Mouse (Mus musculus): ENCODE results near the gene Rplp2.

Gene Rplp2

DNA sequence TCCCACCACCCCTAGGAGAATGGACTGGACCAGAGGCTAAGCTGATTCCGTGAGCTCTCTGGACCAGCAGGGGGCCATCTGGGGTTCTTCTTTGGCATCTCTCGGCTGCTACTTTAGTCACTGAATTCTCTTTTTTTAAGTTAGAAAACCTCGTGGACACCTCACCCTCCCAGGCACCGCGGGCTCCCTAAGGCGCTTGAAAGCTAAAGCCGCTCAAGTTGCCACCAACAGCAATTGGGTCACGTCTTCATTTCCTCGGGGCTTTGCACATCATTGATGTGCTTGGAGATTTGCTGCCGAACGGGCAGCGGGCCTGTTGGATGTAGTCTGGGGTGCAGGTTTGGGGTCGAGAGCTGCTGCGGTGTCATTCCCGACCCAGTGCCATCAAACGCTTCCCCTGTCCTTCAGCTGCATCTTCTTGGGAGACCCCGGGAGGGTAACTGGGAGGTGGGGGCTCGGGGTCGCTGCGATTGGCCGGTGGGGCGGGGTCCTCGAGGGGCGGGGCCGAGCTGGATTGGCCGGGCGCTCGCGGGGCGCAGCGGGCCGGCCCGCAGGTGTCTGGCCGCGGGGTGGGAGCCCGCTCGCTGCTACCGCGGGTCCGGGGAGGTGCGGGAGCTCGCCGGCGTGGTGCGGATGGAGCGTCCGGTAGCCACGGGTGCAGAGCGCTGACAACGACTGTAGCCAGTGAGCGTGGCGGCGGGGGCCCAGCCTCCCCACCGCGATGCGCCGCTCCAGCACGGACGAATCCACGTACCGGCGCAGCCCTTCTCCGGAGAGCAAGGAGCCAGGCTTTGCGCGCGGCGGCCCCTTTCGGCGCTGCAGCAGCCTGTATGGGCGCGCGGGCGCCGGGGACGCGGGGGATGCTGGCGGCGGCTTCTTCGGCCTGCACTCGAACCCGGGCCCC, 34.6 kb downstream of the Rplp2 start:
- no peak for DNase-seq (ENCODE audit: low spot score in 2 of 2)

DNA sequence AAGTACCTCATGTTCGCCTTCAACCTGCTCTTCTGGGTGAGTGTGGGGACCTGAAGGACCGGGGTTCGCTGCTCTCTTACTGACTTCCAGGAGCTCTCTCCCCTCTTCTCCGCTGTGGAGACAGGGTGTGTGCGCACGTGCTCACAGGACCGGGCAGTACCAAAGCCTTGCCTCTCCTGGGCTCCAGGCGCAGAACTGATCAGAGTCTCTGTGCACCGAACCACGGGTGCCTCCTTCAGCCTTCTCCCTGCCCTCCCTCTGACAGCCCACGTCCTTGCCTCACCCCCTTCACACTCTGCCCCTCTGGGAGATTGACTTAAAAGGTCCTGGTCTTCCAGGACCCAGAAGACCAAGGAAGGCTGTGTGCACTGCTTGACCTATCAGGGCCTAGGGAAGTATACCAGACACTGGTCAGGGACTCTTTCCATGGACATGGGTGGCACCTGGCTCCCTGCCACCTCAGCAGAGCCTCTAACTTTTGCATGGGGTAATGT, 35.4 kb downstream of the Rplp2 start:
- DNase-seq (ENCODE audit: low spot score in 2 of 2) = no peak

DNA sequence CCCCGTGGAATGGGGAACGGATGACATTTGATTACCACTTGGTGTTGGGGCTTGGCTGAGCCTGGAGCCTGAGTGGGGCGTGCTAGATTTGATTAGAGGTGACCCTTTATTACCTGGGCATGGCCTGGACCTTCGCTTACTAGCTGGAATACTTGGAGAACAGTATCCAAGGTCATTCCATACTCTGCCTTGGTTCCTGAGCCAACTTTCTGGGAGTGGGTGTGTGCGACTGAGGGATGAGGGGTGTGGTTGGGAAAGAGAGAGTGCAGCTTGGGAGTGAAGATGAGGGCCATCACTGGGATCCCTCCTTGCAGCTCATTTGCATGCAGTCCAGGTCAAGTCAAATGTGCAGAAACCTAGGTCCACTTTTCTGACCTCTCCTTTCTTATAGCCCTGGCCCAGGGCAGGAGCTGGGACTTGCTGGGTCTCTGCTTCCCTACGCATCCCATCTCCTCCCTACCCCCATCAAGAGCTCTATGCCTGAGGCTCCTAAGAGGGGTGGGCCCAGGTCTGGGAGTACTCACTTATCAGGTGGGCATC, 36.0 kb downstream of the Rplp2 start:
- DNase-seq (ENCODE audit: low spot score in 2 of 2) = no peak

DNA sequence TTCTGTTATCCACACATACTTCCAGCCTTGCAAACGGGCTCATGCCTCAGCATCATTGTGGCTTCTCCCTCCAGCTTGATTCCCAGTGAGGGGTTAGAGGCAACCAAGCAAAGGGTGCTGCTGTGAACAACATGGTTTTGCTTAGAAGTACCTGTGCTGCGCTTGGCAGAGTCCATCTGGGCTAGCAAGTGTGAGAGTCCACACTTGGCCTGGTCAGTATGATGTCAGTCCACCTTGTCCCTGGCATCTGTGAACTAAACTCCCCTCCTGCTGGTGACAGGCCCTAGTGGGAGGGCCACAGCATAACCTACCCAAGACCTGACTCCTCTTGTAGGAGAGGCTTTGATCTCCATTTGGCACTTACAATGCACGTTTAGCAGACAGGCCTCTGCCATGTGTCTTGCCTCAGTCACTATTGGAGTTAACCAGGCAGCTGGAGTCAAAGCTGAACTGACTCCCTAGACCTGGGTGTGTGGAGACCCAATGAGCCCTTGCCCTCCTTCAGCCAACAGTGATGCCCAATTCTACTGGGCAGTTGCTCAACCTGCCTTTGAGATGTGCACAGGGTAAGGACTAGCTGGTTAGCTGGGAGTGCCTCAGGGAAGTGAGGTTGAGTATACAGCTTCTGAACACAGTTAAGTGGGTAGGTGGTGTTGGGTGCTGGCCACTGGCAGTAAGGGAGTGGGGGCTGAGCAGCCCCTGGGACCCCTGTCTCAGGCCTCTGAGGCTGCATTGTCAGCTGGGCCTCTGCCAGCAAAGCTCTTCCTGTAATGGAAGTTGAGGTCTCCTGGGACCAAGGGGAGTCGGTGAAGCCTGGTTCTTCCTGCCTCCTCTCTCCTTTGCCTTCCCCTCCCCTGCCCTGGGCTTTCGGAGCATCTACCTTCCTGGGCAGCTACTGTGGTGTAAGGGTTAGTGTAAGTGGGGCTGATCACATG, 37.3 kb downstream of the Rplp2 start:
- no peak for DNase-seq (ENCODE audit: low spot score in 2 of 2)

DNA sequence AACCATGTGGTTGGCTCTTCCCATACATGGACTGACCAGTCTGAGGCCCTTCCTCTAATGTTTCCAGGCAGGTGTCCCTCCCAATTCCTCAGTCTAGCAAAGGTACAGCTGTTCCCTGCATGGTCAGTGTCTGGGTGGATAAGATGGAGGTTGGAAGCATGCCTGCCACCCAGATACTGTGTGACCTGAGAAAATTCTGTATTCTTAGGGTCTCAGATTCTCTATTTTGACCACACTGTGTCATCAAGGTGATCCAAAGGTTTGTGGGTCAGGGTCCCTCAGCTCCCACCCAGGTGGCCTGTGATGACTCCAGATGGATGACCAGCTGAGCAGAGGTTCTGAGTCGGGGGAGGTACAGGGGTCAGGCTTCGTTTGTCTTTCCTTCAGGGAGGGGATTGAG, 38.0 kb downstream of the Rplp2 start:
- DNase-seq (ENCODE audit: low spot score in 2 of 2) = no peak

DNA sequence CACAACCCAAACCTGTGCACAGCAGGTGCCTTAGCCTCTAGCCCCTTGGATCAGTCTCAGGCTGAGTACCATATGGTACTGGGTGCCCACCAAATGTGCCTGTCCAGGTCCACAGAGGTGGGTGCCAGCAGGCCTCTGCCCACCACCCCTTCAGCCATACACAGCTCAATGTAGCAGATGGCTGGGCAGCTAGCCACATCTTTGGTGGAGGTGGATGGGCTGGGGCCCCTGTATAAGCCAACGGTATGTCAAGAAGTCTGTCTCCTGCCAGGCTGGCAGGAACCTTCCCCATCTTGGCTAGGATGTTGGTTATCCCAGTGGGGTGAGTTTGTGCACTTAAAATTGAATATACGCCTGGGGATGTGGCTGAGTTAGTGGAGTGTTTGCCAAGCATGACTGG, 38.4 kb downstream of the Rplp2 start:
- DNase-seq (ENCODE audit: low spot score in 2 of 2) = no peak

DNA sequence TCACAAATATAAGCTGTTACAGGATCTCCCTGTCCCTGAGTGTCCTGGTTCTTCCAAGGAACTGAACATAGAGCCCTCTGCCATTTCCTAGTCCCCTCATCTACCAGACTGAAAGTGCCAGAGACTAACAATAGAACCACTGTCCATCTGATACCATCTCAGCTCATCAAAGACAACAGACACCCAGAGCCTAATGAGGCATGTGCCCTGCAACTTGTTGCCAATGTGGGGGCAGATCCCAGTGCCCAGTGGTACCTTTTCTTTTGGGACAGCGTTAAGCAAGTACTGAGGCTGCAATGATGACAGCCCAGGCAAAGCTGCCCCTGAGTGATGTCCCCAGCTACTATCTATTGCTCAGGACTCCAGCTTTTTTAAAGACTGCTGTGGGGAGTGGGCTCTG, 39.1 kb downstream of the Rplp2 start:
- no peak for DNase-seq (ENCODE audit: low spot score in 2 of 2)

DNA sequence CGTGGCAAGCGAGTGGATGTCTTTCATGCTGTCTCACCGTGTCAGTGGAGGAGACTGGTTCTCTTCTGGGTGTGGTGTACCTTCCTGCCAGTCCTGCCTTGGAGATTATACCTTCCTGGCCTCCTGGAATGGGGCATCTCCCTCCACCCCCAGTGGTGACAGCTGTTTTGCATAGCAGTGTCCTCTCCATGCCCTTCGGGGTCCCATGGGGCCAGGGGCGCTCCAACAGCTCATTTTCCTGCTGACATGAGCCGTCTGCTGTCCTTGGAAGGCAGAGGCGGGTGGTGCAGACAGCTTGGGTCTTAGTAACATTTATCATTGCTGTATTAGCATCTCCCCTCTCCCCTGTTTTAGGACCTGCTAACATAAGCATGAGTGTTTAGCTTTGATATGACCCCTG, 40.0 kb downstream of the Rplp2 start:
- no peak for DNase-seq (ENCODE audit: low spot score in 2 of 2)

DNA sequence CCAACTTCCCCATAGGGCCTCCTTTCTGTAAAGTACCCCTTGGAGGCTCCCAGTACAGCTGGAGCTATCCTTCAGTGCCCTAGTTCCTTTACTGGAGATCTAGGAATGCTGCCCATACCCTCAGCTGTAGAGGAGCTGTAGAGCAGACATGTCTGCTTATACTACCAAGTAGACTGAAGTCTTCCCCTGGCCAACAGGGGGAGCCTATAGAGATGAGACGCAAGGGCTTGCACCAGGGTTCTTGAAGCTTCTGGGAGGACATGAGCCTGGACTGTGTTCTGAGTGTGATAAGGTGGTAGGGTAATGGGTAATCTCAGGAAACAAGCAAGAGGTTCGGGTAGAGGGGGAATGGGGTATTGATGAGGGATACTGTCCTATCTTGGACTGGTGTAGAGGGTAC, 44.0 kb downstream of the Rplp2 start:
- no peak for DNase-seq (ENCODE audit: low spot score in 2 of 2)

DNA sequence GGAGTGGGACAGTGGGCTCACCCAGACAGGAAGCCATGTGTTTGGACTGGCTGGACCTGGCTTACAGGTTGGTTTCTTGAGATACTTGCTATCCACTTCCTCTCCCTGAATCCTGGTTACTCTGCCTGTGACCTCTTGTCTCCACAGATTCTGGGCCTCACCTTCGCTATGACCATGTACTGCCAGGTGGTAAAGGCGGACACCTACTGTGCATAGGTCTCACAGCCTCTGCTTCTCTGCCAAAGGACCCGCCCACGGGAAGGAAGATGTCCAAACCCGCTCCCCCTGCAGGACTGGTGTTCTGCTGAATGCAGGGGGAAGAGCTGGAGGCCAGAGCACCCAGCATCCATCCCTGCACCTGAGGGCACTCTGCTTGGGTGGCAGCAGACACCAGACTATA, 45.6 kb downstream of the Rplp2 start:
- DNase-seq (ENCODE audit: low spot score in 2 of 2) = no peak

DNA sequence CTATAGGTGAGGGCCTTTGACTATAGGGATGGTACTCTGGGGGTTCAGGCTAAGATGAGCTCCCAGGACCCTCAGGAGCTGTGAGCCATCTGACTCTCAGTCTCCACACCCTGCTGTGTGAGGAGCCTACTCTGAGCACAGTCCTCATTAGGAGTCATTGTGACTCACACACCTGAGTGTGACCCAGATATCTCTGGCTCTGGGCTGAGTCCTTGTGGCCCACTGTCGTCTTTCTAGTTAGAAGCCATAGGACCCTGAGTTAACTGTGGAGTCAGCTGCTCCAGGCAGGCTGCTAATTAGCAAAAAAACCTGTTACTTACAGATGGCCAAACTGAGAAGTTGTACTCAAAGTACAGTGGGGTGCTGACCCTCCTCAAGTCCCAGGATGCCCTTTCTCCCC, 46.6 kb downstream of the Rplp2 start:
- DNase-seq (ENCODE audit: low spot score in 2 of 2) = no peak

DNA sequence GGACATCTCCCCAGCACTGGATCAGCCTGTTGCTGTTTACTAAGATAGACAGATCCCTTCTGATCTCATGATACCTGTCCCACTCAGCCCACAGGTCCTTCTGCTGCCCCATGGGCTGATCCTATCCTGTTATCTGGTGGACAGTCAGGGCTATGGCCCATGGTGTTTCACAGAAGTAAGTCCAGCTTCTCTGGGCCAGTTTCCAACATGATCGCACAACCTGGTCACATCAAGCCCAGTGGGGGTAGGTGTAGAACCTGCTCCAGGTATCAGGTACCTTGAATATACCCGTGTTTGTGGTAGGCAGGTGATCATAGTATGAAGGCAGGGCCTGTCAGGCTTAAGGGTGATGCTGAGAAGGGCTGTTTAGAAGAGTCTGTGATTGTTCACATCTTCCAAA, 48.2 kb downstream of the Rplp2 start:
- DNase-seq (ENCODE audit: low spot score in 2 of 2) = no peak

DNA sequence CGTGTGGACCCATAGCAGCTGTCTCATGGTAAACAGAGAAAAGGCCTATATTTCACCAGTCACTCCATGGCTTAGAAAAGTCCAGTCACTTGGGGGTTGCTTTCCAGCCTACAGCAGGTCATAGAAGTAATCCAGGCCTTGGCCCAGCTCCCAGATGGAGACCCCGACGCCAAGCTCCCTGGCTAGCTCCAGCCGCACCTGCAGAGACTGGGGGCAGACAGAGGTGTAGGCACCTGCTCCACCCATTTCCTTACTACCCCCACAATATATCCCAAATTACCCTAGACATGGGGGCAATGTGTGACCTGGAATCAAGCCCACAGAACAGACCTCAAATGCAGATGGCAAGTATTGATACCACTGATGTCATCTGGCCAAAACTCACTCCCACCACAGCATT, 48.8 kb downstream of the Rplp2 start:
- no peak for DNase-seq (ENCODE audit: low spot score in 2 of 2)

DNA sequence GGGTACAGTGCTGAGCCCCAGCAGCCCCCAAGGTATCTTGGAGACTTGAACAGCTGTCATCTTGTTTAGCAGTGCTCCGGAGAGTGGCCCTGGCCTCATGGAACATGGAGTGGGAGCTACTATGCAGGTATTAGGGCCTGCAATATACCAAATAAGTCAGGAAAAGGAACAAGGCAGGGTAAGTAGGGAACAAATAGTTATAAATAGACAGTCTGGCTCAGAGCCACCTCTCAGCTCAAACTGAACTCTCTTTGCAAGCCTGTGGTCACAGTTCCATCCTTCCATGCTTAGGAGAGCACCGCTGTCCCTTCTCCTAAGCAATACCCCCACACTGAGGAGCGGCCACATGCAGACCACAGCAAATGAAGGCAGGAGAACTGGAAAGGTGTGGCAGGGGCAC, 50.4 kb downstream of the Rplp2 start:
- no peak for DNase-seq (ENCODE audit: low spot score in 2 of 2)
